Mouse (Mus musculus): Measurements from ENCODE around the gene Nudt16l1.
A peak's percentile ranks its signal among the peaks of the same experiment; 100 is the strongest.

Nudt16l1 gene

DNA sequence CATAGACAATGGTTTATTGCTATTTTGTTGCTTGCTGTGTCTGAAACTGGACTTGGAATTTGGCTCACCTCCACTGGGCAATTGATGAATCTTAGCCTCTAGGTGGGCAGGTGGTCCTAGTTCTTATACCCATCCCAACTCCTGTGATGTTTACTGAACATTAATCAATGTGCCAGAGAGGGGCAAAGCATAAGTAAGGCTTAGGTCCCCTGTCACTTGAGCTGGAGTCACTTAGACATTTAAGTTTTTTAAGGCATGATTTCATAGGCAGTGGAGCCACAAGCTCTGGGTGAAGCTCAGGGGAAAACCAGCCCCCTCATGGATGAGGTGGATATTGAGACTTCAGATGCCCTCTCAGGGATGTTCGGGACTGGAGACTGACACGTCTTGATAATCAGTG lies at the start of gene Nudt16l1:
Gene Nudt16l1, plus strand, starts transcription at position 301 of the 400 bp plus-strand sequence.
- DNase-seq (ENCODE audit: low spot score) = no peak

DNA sequence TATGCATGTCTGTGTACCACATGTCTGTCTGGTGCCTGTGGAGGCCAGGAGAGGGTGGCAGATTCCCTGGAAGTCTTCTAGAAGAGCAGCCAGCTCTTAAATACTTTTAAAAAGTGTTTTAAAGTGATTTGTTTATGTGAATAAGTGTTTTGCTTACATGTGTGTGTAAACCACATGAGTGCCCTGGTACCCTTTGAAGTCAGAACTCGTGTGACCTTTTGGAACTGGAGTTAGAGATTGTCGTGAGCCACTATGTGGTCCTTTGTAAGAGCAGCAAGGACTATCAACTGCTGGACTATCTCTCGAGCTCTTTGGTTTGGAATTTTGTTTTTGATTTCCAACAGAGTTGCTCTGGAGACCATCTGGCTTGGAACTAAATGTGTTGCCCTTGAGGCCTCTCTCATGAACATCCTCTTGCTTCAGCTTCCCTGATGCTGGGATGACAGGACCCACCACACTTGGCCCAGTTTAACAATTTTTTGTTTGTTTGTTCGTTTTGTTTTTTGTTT lies 48.3 kb upstream of the Nudt16l1 start:
- no peak for DNase-seq (ENCODE audit: low spot score)

DNA sequence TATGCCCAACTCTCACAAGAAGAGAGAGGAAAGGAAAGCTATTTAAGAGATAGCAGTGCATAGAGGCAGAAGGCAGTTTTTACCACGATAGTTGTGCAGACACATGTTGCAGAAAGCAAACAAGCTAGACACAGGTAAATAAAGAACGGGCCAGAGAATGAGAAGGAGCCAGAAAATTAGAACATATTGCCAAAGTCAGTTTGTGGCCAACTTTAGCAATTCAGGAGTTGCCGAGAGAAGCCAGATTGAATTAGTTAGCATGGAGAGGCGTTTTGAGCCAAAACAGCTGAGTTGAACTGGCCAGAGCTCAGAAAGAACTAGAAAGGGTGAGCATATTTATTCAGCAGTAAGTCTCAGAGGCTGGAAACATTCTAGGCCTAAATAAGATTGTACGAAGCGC lies 46.4 kb upstream of the Nudt16l1 start:
- no peak for DNase-seq (ENCODE audit: low spot score)

GRCm38 (mm10) chr16:4894201-4894908 lies 44.2 kb upstream of the Nudt16l1 start:
- DNase-seq (ENCODE audit: low spot score) = no peak

- peak; percentile 62 for DNase-seq (ENCODE audit: low spot score)
Measured at GRCm38 (mm10) chr16:4896249-4897027, 42.1 kb upstream of the Nudt16l1 start.

DNA sequence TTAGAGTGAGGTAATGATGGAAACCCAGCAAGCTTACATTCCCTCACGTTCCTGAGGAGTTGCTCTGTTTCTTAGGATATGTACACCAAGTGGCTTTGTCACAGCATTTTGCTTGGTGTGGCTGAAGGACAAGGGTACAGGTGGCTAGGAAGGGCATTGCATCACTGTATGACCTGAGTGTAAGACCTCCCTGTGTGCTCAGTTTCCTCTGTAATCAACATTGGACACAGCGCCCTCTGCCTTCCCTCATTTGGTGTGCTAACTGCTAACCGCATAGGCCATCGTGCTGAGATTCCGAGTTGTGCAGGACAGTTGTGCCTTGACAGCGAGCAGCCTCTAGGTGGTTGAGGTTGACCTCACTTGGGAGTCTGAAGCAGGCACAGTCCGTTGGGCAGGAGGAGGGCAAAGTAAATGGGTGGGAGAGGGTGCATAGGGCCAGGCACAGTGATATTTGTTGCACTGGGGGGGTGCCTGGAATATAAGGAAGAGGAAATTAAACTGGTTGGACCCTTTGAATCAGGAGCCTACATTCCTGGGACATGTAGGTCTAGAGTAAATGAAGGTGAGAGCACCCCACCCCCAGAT lies 41.3 kb upstream of the Nudt16l1 start:
- DNase-seq (ENCODE audit: low spot score) = no peak

- DNase-seq (ENCODE audit: low spot score) = no peak
Measured at GRCm38 (mm10) chr16:4898881-4899280, 39.7 kb upstream of the Nudt16l1 start.

GRCm38 (mm10) chr16:4899711-4900110 lies 38.9 kb upstream of the Nudt16l1 start:
- no peak for DNase-seq (ENCODE audit: low spot score)

DNA sequence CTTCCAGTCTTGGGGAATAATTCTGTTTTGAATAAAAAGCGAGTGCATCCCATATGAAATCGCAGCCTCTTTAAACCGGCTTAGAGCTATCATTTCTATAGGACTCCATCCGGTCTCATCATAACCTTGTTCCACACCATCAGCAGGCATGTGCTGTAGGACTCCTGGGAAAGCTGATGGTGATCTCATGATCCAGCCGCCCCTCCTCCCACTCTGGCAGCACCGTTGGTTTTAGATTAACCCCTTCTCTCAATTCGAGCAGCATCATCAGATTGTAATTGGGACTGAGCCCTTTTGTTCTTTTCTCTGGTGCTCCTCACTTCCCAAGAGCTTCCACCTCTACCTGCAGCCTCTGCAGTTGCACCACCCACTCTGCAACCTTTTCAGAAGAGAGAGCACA lies 37.4 kb upstream of the Nudt16l1 start:
- DNase-seq (ENCODE audit: low spot score) = peak; percentile 61

DNA sequence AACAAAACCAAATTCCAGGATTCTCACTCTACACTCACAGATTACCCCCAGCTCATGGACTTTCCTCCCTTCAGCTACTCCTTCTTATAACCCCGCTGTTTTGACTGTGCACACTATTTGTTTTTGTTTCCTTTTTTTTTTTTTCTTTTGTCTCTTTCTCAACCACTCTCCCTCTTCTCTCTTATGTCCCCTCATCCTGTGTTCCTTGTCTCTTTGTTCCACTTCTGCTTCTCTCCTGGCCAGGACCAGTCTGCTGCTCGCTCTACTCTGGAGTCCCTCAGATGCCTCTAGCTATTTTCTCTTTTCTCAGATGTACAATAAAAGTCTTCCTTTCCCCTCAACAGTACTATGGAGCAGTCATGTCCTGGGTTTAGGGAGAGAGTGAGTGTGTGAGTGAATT lies 36.2 kb upstream of the Nudt16l1 start:
- no peak for DNase-seq (ENCODE audit: low spot score)

GRCm38 (mm10) chr16:4903491-4904102 lies 35.0 kb upstream of the Nudt16l1 start:
- peak; percentile 62 for DNase-seq (ENCODE audit: low spot score)

DNA sequence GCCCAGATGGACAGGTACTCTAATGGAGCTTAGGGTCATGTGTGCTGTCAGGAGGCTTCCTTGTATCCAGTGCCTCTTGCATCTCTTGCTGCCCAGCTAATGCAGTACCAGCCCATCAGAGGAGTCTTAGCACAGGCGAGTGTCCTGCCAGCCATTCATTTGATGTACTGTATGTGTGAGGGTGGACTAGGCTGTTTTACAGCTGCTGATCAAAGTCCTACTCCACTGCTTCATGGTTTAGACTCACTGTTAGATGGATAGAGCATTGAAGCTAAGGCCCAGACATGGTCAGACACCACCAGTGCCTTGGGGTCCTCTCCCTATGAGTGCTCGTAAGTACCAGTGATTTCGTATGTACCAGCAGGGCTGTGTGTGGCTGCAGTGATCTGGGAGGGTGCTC lies 33.7 kb upstream of the Nudt16l1 start:
- peak; percentile 12 for DNase-seq (ENCODE audit: low spot score)

- DNase-seq (ENCODE audit: low spot score) = no peak
Measured at GRCm38 (mm10) chr16:4905591-4905990, 33.0 kb upstream of the Nudt16l1 start.

DNA sequence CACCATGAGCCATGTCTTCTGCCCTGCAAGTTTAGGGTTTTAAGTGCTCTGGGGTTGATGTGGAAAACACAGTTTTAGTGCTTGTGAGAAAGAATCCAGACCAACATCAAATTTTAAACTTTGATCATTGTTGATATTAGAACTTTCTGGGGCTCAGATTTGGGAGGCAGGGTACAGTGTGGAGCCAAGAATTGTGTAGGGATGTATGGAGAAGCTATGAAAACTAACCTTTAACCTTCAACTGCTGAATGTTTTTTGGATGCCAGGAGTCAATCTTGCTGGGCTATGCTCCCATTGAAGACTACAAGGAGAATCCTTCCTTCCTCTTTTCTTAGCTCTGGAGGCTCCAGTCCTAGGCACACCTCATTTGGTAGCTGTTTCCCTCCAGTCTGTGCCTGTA lies 32.0 kb upstream of the Nudt16l1 start:
- no peak for DNase-seq (ENCODE audit: low spot score)

DNA sequence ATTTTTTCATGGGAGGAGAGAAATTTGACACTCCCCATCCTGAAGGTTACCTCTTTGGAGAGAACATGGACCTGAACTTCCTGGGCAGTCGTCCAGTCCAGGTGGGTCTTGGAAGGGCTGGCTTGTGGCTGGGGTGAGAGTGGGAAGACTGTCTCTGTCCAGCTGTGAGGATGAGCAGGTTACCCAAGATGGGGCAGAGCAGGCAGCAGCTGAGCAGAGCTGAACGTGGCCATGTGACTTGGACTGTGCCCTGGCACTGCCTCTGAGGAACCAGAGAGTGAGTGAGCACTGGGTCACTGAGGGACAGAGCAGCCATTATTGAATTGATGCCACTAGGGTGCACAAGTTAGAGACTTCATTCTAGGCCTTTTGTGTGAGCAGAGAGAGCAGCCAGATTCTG lies 31.2 kb upstream of the Nudt16l1 start:
- DNase-seq (ENCODE audit: low spot score) = no peak

DNA sequence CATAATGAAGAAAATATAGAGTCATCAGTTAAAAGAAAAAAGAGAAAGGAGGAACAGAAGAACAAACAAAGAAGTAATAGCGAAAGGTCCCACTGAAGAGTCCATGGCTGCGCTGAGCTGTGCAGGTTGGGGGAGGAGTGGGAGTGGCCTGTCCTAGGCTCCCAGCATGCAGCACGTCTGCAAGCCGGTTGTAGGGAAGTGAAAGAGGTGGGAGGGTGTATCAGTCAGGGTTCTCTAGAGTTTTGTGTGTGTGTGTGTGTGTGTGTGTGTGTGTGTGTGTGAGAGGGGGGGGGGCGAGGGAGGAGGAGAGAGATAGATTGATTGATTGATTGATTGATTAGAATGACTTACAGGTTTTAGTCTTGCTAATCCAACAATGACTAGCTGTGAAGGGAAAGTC lies 30.6 kb upstream of the Nudt16l1 start:
- no peak for DNase-seq (ENCODE audit: low spot score)

DNA sequence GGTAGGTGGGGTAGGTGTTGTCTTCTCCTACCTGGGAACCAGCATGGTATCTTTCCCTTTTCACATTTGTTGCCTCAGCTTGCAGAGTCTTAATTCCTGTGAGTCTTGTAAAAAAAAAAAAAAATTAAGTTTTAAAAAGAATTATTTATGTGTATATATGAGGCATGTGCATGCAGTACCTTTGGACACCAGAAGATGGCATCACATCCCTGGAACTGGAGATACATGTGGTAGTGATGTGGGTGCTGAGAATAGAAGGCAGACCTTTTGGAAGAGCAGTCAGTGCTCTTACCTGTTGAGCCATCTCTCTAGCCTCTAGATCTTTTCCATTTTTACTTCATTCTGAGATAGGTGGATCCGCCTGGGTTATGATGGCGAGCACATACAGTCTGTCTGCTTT lies 28.8 kb upstream of the Nudt16l1 start:
- DNase-seq (ENCODE audit: low spot score) = no peak

- DNase-seq (ENCODE audit: low spot score) = no peak
Measured at GRCm38 (mm10) chr16:4910758-4911157, 27.8 kb upstream of the Nudt16l1 start.

DNA sequence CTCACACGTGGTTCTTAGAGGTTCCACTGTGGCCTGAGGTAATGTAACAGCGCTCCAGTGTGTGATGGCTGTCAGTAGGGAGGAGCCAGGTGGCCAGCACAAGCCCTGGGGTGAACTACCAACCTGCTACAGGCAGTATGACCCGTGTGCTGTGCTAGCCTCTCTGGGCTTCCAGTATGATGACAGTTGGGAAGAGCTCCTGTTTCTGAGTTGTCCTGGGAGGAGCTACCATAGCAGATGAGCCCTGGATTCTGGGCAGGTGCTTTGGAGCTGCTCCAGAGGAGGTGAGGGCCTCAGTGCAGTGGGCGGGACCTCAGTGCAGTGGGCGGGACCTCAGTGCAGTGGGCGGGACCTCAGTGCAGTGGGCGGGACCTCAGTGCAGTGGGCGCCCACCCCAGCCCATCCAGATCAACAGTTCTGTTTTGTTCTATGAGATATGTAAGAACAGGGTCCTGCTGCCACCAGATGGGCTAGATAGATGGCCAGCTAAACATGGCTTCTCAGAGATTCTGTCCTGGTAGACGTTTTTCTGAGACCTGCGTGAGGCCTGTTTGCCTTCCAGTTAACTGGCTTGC lies 26.4 kb upstream of the Nudt16l1 start:
- no peak for DNase-seq (ENCODE audit: low spot score)

DNA sequence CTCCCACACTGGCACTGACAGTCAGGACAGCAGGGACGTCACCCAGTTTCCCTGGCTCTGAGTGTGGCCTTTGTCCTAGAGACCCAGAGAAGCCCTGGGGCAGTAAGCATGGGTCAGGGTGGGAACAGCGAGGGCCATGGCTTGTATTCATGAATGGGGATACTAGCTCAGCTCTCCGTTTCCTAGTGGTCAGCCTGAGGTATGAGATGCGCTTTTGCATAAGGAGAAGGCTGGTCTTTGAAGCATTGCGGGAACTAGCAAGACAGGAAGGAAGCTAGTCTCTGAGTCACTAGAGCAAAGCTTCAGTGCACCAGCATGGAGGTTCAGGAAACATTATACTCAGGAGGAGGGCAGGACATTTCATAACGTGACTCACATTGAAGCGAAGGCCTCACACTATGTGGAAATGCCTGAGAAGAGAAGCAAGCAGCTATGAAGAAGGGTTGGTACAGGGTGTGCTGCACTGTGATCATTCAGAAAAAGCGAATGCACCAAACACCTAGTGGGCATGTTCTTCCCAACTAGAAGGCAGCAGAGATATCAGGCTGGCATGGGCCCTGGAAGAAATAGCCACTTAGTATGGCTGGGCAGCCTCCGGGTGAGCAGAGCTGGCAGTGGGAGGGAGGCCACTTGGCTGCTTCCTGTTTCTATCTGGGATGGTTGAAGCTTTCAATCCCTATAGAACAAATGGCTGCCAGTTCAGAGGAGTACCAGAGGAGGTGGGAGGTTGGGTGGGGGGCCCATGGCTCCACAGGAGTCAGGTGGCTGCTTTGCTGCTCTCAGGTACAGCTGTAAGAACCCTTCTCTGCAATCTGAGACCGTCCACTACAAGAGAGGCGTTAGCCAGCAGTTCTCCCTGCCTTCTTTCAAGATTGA lies 25.4 kb upstream of the Nudt16l1 start:
- DNase-seq (ENCODE audit: low spot score) = no peak

All from yolk sac, embryonic 10.5 days (tissue).